Mouse (Mus musculus): ENCODE measurements around the gene Smoc2. TPM values are rescaled to one million over a fixed set of nuclear protein-coding genes. Genes with fewer than 3 reads are reported as not detected.

The Smoc2 gene
- total and polyA plus RNA-seq, 3 experiments, result 0.34 TPM; not detected in 2

GRCm38 (mm10) chr17:14447275-14447674 lies 168.0 kb downstream of the Smoc2 start:
- TF ChIP-seq MXI1 (IDR thresholded peaks at IDR 0.05; ENCODE audit: low read depth, low read length), result no peak
- TF ChIP-seq ZKSCAN1 (IDR thresholded peaks at IDR 0.05; ENCODE audit: borderline replicate concordance, low read depth, low read length), result no peak
- no peak for TF ChIP-seq ZNF384 (IDR thresholded peaks at IDR 0.05; ENCODE audit: low read depth, low read length)
- no peak for TF ChIP-seq MEF2A (IDR thresholded peaks at IDR 0.05; ENCODE audit: borderline replicate concordance, low read depth, low read length)
- no peak for TF ChIP-seq PAX5 (IDR thresholded peaks at IDR 0.05; ENCODE audit: low read length)
- TF ChIP-seq MAFK (IDR thresholded peaks at IDR 0.05; ENCODE audit: insufficient replicate concordance, low read length), result no peak
- TF ChIP-seq KAT2A (IDR thresholded peaks at IDR 0.05; ENCODE audit: insufficient replicate concordance, low read length), result no peak
- TF ChIP-seq USF2 (conservative IDR thresholded peaks at IDR 0.05; ENCODE audit: low read depth, low read length), result no peak
- no peak for TF ChIP-seq E2F4 (IDR thresholded peaks at IDR 0.05; ENCODE audit: insufficient replicate concordance, low read depth, low read length)
- no peak for TF ChIP-seq BHLHE40 (IDR thresholded peaks at IDR 0.05; ENCODE audit: low read depth, low read length)
- TF ChIP-seq MYC (IDR thresholded peaks at IDR 0.05; ENCODE audit: low read depth, low read length), result no peak
- TF ChIP-seq ETS1 (conservative IDR thresholded peaks at IDR 0.05; ENCODE audit: low read depth, low read length), result no peak
- no peak for TF ChIP-seq TCF12 (IDR thresholded peaks at IDR 0.05; ENCODE audit: low read depth, low read length)
- no peak for TF ChIP-seq ZC3H11A (IDR thresholded peaks at IDR 0.05; ENCODE audit: low read depth, low read length)
- no peak for TF ChIP-seq MAX (IDR thresholded peaks at IDR 0.05; ENCODE audit: low read length)
- TF ChIP-seq EP300 (IDR thresholded peaks at IDR 0.05; ENCODE audit: low read length), result no peak
- no peak for TF ChIP-seq POLR2A (IDR thresholded peaks at IDR 0.05; ENCODE audit: low read depth, low read length)
- TF ChIP-seq GABPA (IDR thresholded peaks at IDR 0.05; ENCODE audit: insufficient replicate concordance, low read depth, low read length), result no peak
- TF ChIP-seq NELFE (IDR thresholded peaks at IDR 0.05; ENCODE audit: low read depth, low read length), result no peak
- TF ChIP-seq IRF4 (IDR thresholded peaks at IDR 0.05; ENCODE audit: low read depth, low read length), result no peak
- Histone ChIP-seq H3K27ac (ENCODE audit: insufficient read depth, low read depth) (no peak overlapping the region), H3K9me3 (replicated peaks; ENCODE audit: low read length) (no peaks in the 10 kb centered on the region)

More at GRCm38 (mm10) chr17:14447275-14447674, 168.0 kb downstream of the Smoc2 start:
- Histone ChIP-seq H3K36me3 (replicated peaks in 1 of 2; ENCODE audit: control insufficient read depth in 1 of 2, insufficient read depth in 1 of 2, low read length in 1 of 2) (no peaks in the 10 kb centered on the region), H3K4me2 (ENCODE audit: insufficient read depth, low read depth, poor library complexity, severe bottlenecking) (no peak overlapping the region), H3K27me3 (replicated peaks) (peaks cover 2% of the 10 kb centered on the region), H3K9ac (ENCODE audit: insufficient read depth, low read depth) (no peak overlapping the region), H3K79me2 (replicated peaks; ENCODE audit: control insufficient read depth, extremely low read depth, insufficient read depth, poor library complexity, severe bottlenecking) (no peaks in the 10 kb centered on the region), H3K4me1 (ENCODE audit: control insufficient read depth in 1 of 2, insufficient read depth in 2 of 2) (no peaks in the 10 kb centered on the region), H3K4me3 (replicated peaks in 1 of 3; ENCODE audit: low read depth in 2 of 3, low read length in 2 of 3, poor library complexity in 1 of 3) (no peak overlapping the region)
- no peak for DNase-seq (ENCODE audit: extremely low read depth)
- in situ Hi-C loops (cut with MboI; ENCODE audit: low pct_ligation_motif_present, low pct_unique_long_range_greater_than_20kb, low sequenced_read_pairs) (no loop called here), dilution Hi-C loops (cut with MboI; ENCODE audit: extremely low pct_ligation_motif_present, extremely low pct_unique_long_range_greater_than_20kb, low sequenced_read_pairs) (no loop called here)

Other genes with a start within 250 kb of the Smoc2 start
- gene Gm7358, start 220.0 kb upstream of the Smoc2 start, total RNA-seq (2012; rRNA removed), result not detected in 2 replicates
- not detected in 2 replicates for gene Gm7358, start 220.0 kb upstream of the Smoc2 start, total RNA-seq (2014; rRNA removed)
- not detected in 2 replicates for gene Gm7358, start 220.0 kb upstream of the Smoc2 start, polyA plus RNA-seq (2012; ENCODE audit: insufficient read length, low read depth)
- not detected in 2 replicates for gene Dact2, start 75.2 kb upstream of the Smoc2 start, total RNA-seq (2012; rRNA removed)
- not detected in 2 replicates for gene Dact2, start 75.2 kb upstream of the Smoc2 start, total RNA-seq (2014; rRNA removed)
- gene Dact2, start 75.2 kb upstream of the Smoc2 start, polyA plus RNA-seq (2012; ENCODE audit: insufficient read length, low read depth), result not detected in 2 replicates

Measured in CH12.LX (cell line).